In genomic region chr13:81944047-81944446, GRCm38 (mm10) we compare ENCODE assay signal across 8 mouse cellular contexts.
A peak's percentile ranks its signal among the peaks of the same experiment; 100 is the strongest.
DNase-seq lines count a peak whose midpoint lies in the region; ATAC-seq lines count a peak whose summit lies in the region.

No protein-coding gene starts in this region.

- DNase-seq in T-cell, adult 2 months (ENCODE audit: low spot score), result peak; percentile 4
- DNase-seq in cerebellum, postnatal 14 days, result peak; percentile 93 to 96
- DNase-seq in frontal cortex, postnatal 36 days (ENCODE audit: low spot score in 2 of 2), result peak; percentile 87 to 93
- peak; percentile 91 to 94 for DNase-seq in left cerebral cortex, adult 18-20 months (ENCODE audit: low spot score in 2 of 2)
- DNase-seq in right cerebral cortex, adult 2 months (ENCODE audit: low spot score in 2 of 2), result peak; percentile 93 to 94
- peak; percentile 81 for DNase-seq in urinary bladder, postnatal 14 days (ENCODE audit: low spot score)

- ATAC-seq in hindbrain, embryonic 16.5 days, result peak; percentile 94
- peak; percentile 60 for ATAC-seq in megakaryocyte, adult 5-6 weeks (ENCODE audit: poor library complexity, severe bottlenecking)

- no peaks in the 10 kb centered on the region for H3K27me3 ChIP-seq in hindbrain, embryonic 16.5 days (replicated peaks; ENCODE audit: control insufficient read depth, insufficient read depth, low read length)

- H3K9ac ChIP-seq in hindbrain, embryonic 16.5 days (ENCODE audit: low read depth, low read length), result peak overlapping the region; percentile 44

- H3K36me3 ChIP-seq in hindbrain, embryonic 16.5 days (ENCODE audit: control insufficient read depth, insufficient read depth, low read length), result no peaks in the 10 kb centered on the region

- peak overlapping the region; percentile 40 for H3K4me3 ChIP-seq in hindbrain, embryonic 16.5 days (ENCODE audit: low read length)

- 11% methylated on average over 9 of the region's 9 CpGs for WGBS in hindbrain, embryonic 16.5 days

- H3K4me2 ChIP-seq in hindbrain, embryonic 16.5 days (ENCODE audit: low read length), result peak overlapping the region; percentile 69

- peaks cover 7% of the 10 kb centered on the region; the same call in 1 of the 2 replicates for H3K4me1 ChIP-seq in hindbrain, embryonic 16.5 days (ENCODE audit: control insufficient read depth, insufficient read depth, low read depth, low read length)

- H3K9me3 ChIP-seq in hindbrain, embryonic 16.5 days (ENCODE audit: control insufficient read depth, low read length), result no peaks in the 10 kb centered on the region

- peak overlapping the region; percentile 51; the same call in 1 of the 2 replicates for H3K27ac ChIP-seq in hindbrain, embryonic 16.5 days (ENCODE audit: low read depth, low read length)

Comparison
In these comparisons a context has a peak if more than half of its experiments do, and no peak if none do; other contexts are left out.
1. Peak in every context shown above with its lines: DNase-seq, ATAC-seq, H3K4me3 ChIP-seq and H3K27ac ChIP-seq.
2. DNase-seq: peak in every context shown above with its lines; median percentile 94 in cerebellum, postnatal 14 days; 94 in right cerebral cortex, adult 2 months; 92 in left cerebral cortex, adult 18-20 months; 90 in frontal cortex, postnatal 36 days; 81 in urinary bladder, postnatal 14 days; 4 in T-cell, adult 2 months.